9 mouse cellular contexts compared by ENCODE assay signal in the genomic region with DNA sequence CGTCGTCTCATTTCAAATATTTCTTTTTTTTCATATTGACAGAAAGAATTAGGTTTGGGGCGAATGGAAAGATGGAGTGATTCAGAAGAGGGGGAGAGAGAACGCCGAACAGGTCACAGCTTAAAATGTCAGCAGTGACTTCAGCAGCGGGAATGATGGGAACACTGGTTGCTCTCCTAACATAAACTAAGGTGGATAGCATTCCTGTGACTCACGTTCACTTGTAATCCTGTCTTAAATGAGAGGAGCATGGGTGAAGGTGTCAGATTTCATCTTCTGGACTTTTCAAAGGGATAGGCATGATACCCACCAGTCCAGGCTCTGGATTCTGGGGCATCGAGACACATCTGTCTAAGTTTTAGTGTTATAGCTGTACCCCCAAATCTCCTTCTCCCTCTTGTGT.
DNase-seq lines count a peak whose midpoint lies in the region; ATAC-seq lines count a peak whose summit lies in the region.
"Had no signal": no experiment of that assay in that cellular context is flagged by ENCODE, and none has a peak within 500 bp of the region (broad histone marks: within the 10 kb centered on the region; RNA-seq: fewer than 3 reads in every experiment).

No protein-coding gene starts in this region.

- no peak overlapping the region for H3K4me3 ChIP-seq in heart, embryonic 14.5 days (ENCODE audit: control insufficient read depth in 1 of 2, insufficient read depth in 1 of 2, low read depth in 1 of 2, low read length in 2 of 2)
- H3K4me3 ChIP-seq in midbrain, embryonic 12.5 days = no peak overlapping the region
- no peak overlapping the region for H3K4me3 ChIP-seq in midbrain, embryonic 11.5 days (ENCODE audit: low read depth, low read length)
- no peak overlapping the region for H3K4me3 ChIP-seq in intestine, embryonic 15.5 days (replicated peaks)
- H3K4me3 ChIP-seq: liver, embryonic 13.5 days had no signal

- H3K27me3 ChIP-seq in heart, embryonic 14.5 days (ENCODE audit: control insufficient read depth, insufficient read depth, low read length) = no peaks in the 10 kb centered on the region
- peaks cover 7% of the 10 kb centered on the region; the same call in 1 of the 2 replicates for H3K27me3 ChIP-seq in midbrain, embryonic 12.5 days
- no peaks in the 10 kb centered on the region for H3K27me3 ChIP-seq in midbrain, embryonic 11.5 days (ENCODE audit: control insufficient read depth, insufficient read depth, low read length)
- H3K27me3 ChIP-seq in intestine, embryonic 15.5 days (replicated peaks) = no peaks in the 10 kb centered on the region

- H3K4me2 ChIP-seq in heart, embryonic 14.5 days (ENCODE audit: low read length) = peak overlapping the region; percentile 47
- 0 out of 2 replicates have a peak overlapping the region, but pooled peaks have one; percentile 6 for H3K4me2 ChIP-seq in midbrain, embryonic 12.5 days (replicated peaks)
- H3K4me2 ChIP-seq in midbrain, embryonic 11.5 days = no peak overlapping the region
- peak overlapping the region; percentile 49 for H3K4me2 ChIP-seq in intestine, embryonic 15.5 days (replicated peaks)

- no peak overlapping the region for H3K27ac ChIP-seq in heart, embryonic 14.5 days (replicated peaks in 1 of 2; ENCODE audit: control insufficient read depth in 1 of 2, insufficient read depth in 1 of 2, low read depth in 2 of 2, low read length in 2 of 2)
- H3K27ac ChIP-seq in midbrain, embryonic 12.5 days (replicated peaks) = no peak overlapping the region
- H3K27ac ChIP-seq in midbrain, embryonic 11.5 days (ENCODE audit: low read depth, low read length) = no peak overlapping the region
- 0 out of 2 replicates have a peak overlapping the region, but pooled peaks have one; percentile 37 for H3K27ac ChIP-seq in intestine, embryonic 15.5 days
- H3K27ac ChIP-seq: liver, embryonic 13.5 days had no signal

- peaks cover 15 to 29% of the 10 kb centered on the region in 2 experiments for H3K4me1 ChIP-seq in heart, embryonic 14.5 days (ENCODE audit: control insufficient read depth in 2 of 2, insufficient read depth in 2 of 2, low read length in 2 of 2)
- H3K4me1 ChIP-seq in midbrain, embryonic 12.5 days = peaks cover 10% of the 10 kb centered on the region
- H3K4me1 ChIP-seq in midbrain, embryonic 11.5 days (ENCODE audit: control insufficient read depth, insufficient read depth, low read length) = peaks cover 7% of the 10 kb centered on the region
- H3K4me1 ChIP-seq in intestine, embryonic 15.5 days (replicated peaks) = peaks cover 28% of the 10 kb centered on the region

- DNase-seq in heart, postnatal 25 days (ENCODE audit: low spot score) = no peak
- no peak for DNase-seq in midbrain, embryonic 11.5 days (ENCODE audit: low spot score, missing footprints)
- DNase-seq in cerebellum, postnatal 36 days = no peak
- DNase-seq in thymus, postnatal 4 days = no peak
- DNase-seq: kidney, postnatal 10 days; liver, embryonic 13.5 days had no signal

- no peak overlapping the region for H3K9ac ChIP-seq in heart, embryonic 14.5 days (ENCODE audit: low read length)
- no peak overlapping the region for H3K9ac ChIP-seq in midbrain, embryonic 12.5 days (replicated peaks)
- no peak overlapping the region for H3K9ac ChIP-seq in midbrain, embryonic 11.5 days (ENCODE audit: low read length)
- no peak overlapping the region for H3K9ac ChIP-seq in intestine, embryonic 15.5 days
- H3K9ac ChIP-seq: liver, embryonic 13.5 days had no signal

- H3K9me3 ChIP-seq in heart, embryonic 14.5 days (ENCODE audit: control insufficient read depth, low read length) = no peaks in the 10 kb centered on the region
- no peaks in the 10 kb centered on the region for H3K9me3 ChIP-seq in midbrain, embryonic 12.5 days
- H3K9me3 ChIP-seq in midbrain, embryonic 11.5 days (ENCODE audit: control insufficient read depth, low read length) = no peaks in the 10 kb centered on the region
- H3K9me3 ChIP-seq in intestine, embryonic 15.5 days = no peaks in the 10 kb centered on the region
- H3K9me3 ChIP-seq: liver, embryonic 13.5 days had no signal

- ATAC-seq in heart, embryonic 14.5 days (ENCODE audit: insufficient number of reproducible peaks, insufficient read depth, low FRiP score, low read depth) = no peak
- ATAC-seq in midbrain, embryonic 12.5 days (ENCODE audit: low FRiP score, low read depth) = no peak
- no peak for ATAC-seq in midbrain, embryonic 11.5 days (ENCODE audit: low FRiP score)
- ATAC-seq in intestine, embryonic 15.5 days = no peak

- no peaks in the 10 kb centered on the region for H3K36me3 ChIP-seq in heart, embryonic 14.5 days (ENCODE audit: control insufficient read depth, insufficient read depth, low read length)
- H3K36me3 ChIP-seq in midbrain, embryonic 12.5 days = no peaks in the 10 kb centered on the region
- no peaks in the 10 kb centered on the region for H3K36me3 ChIP-seq in midbrain, embryonic 11.5 days (ENCODE audit: control insufficient read depth, insufficient read depth, low read length)
- H3K36me3 ChIP-seq in intestine, embryonic 15.5 days = no peaks in the 10 kb centered on the region
- H3K36me3 ChIP-seq: liver, embryonic 13.5 days had no signal

- 38% methylated on average over 8 of the region's 8 CpGs for WGBS in heart, embryonic 14.5 days
- 41% methylated on average over 8 of the region's 8 CpGs for WGBS in midbrain, embryonic 12.5 days
- WGBS in midbrain, embryonic 11.5 days = 44% methylated on average over 8 of the region's 8 CpGs
- WGBS in intestine, embryonic 15.5 days = 16% methylated on average over 8 of the region's 8 CpGs

- intact Hi-C loops in heart, postnatal 25 days (cut with DNase I) = no loop called here
